Mouse (Mus musculus) kidney, postnatal 4 days (tissue): ENCODE results near the gene Larp7.
A peak's percentile ranks its signal among the peaks of the same experiment; 100 is the strongest.

Source experiments
- DNase-seq, 2 experiments: peaks; one replicate each; pipeline ENCODE4 v3.0.0; 2021; ENCODE audit warnings: mixed read lengths in 2 of 2

Gene Larp7

GRCm38 (mm10) chr3:127552973-127553719 is at the start of gene Larp7, which contains the start of gene Zgrf1:
Gene Larp7, minus strand, starts transcription at chr3:127553349.
Gene Zgrf1, plus strand, starts transcription at chr3:127553489.
- peak; percentile 98 to 99 for DNase-seq

GRCm38 (mm10) chr3:127597136-127597535 is 44.0 kb upstream of the Larp7 start:
- DNase-seq, result no peak

GRCm38 (mm10) chr3:127572557-127572956 is 19.4 kb upstream of the Larp7 start:
- DNase-seq, result peak; percentile 12 to 42

- DNase-seq, result no peak
These were observed 12.0 kb upstream of the Larp7 start for GRCm38 (mm10) chr3:127565129-127565528.

- no peak for DNase-seq
These were observed 9.8 kb upstream of the Larp7 start for GRCm38 (mm10) chr3:127562974-127563373.

- DNase-seq, result no peak
These were observed 5.1 kb upstream of the Larp7 start for GRCm38 (mm10) chr3:127558201-127558600.

GRCm38 (mm10) chr3:127554723-127555122 is 1.6 kb upstream of the Larp7 start:
- no peak for DNase-seq

- DNase-seq, result no peak
These were observed 533 bp upstream of the Larp7 start for GRCm38 (mm10) chr3:127553720-127554043.

- peak in 1 of 2 experiments; percentile 12 for DNase-seq
These were observed 646 bp downstream of the Larp7 start for GRCm38 (mm10) chr3:127552434-127552972.

GRCm38 (mm10) chr3:127547882-127548281 is 5.3 kb downstream of the Larp7 start:
- peak; percentile 48 to 49 for DNase-seq

- no peak for DNase-seq
These were observed 8.5 kb downstream of the Larp7 start for GRCm38 (mm10) chr3:127544610-127545121.

- DNase-seq, result no peak
These were observed 9.2 kb downstream of the Larp7 start for GRCm38 (mm10) chr3:127543976-127544375.

GRCm38 (mm10) chr3:127539193-127539592 is 14.0 kb downstream of the Larp7 start:
- DNase-seq, result no peak

- DNase-seq, result no peak
These were observed 22.9 kb downstream of the Larp7 start for GRCm38 (mm10) chr3:127530293-127530692.

GRCm38 (mm10) chr3:127529824-127530223 is 23.3 kb downstream of the Larp7 start:
- no peak for DNase-seq

- DNase-seq, result no peak
These were observed 23.9 kb downstream of the Larp7 start for GRCm38 (mm10) chr3:127529210-127529609.

- DNase-seq, result no peak
These were observed 25.6 kb downstream of the Larp7 start for GRCm38 (mm10) chr3:127527465-127528034.

- DNase-seq, result no peak
These were observed 27.8 kb downstream of the Larp7 start for GRCm38 (mm10) chr3:127525188-127525819.

- DNase-seq, result peak; percentile 7 to 13
These were observed 32.0 kb downstream of the Larp7 start for GRCm38 (mm10) chr3:127521156-127521555.

- no peak for DNase-seq
These were observed 32.8 kb downstream of the Larp7 start for GRCm38 (mm10) chr3:127520300-127520699.

GRCm38 (mm10) chr3:127515251-127515650 is 37.9 kb downstream of the Larp7 start:
- no peak for DNase-seq

GRCm38 (mm10) chr3:127513699-127514098 is 39.5 kb downstream of the Larp7 start:
- no peak for DNase-seq

GRCm38 (mm10) chr3:127512794-127513335 is 40.3 kb downstream of the Larp7 start:
- no peak for DNase-seq
